Mouse (Mus musculus) neural tube, embryonic 13.5 days (tissue): ENCODE data around the gene Litaf. TPM values are rescaled to one million over a fixed set of nuclear protein-coding genes. Genes with fewer than 3 reads are reported as not detected.

ENCODE experiments used
- ATAC-seq: fragments of 200-750 bp; cut with Nextera tagmentation; 2 replicates; pipeline ENCODE4 v1.8.0; 2017; ENCODE audit warnings: low read depth, mild to moderate bottlenecking, moderate TSS enrichment, moderate library complexity
- H3K27ac ChIP-seq: fragments of 300-500 bp; sonication (generic); replicated peaks from 2 replicates; pipeline ENCODE4 v1.5.1; 2015; ENCODE audit warnings: moderate library complexity, mild to moderate bottlenecking, inconsistent platforms
- H3K27me3 ChIP-seq: fragments of 300-500 bp; sonication (generic); 2 replicates; pipeline ENCODE4 v1.6.1; 2015; ENCODE audit warnings: mild to moderate bottlenecking, inconsistent platforms
- H3K36me3 ChIP-seq: fragments of 300-500 bp; sonication (generic); 2 replicates; pipeline ENCODE4 v1.6.1; 2015; ENCODE audit warnings: mild to moderate bottlenecking, inconsistent platforms
- H3K4me1 ChIP-seq: fragments of 300-500 bp; sonication (generic); replicated peaks from 2 replicates; pipeline ENCODE4 v1.6.1; 2015; ENCODE audit warnings: inconsistent platforms
- H3K4me2 ChIP-seq: fragments of 300-500 bp; sonication (generic); 2 replicates; pipeline ENCODE4 v1.6.1; 2015; ENCODE audit warnings: inconsistent platforms, mild to moderate bottlenecking, moderate library complexity
- H3K4me3 ChIP-seq: fragments of 300-500 bp; sonication (generic); 2 replicates; pipeline ENCODE4 v1.5.1; 2015; ENCODE audit warnings: mild to moderate bottlenecking, inconsistent platforms
- H3K9ac ChIP-seq: fragments of 300-500 bp; sonication (generic); 2 replicates; pipeline ENCODE4 v1.6.1; 2015; ENCODE audit warnings: moderate library complexity, mild to moderate bottlenecking, inconsistent platforms
- H3K9me3 ChIP-seq: fragments of 300-500 bp; sonication (generic); 2 replicates; pipeline ENCODE4 v1.6.1; 2016; ENCODE audit warnings: inconsistent platforms
- WGBS: fragments of 180-500 bp; shearing (Covaris S2); methylation state at CpG from one replicate; pipeline ENCODE4 v1.1.7; 2015; 5-methylcytosine and 5-hydroxymethylcytosine counted together
- polyA plus RNA-seq: library from polyadenylated mRNA; unstranded; fragments of >200 nt; fragmentation: Nextera tagmentation; extraction: Ambion mirVana; gene quantifications from 2 replicates; pipeline ENCODE4 v1.2.1, GENCODE M21; 2015

The Litaf gene
- polyA plus RNA-seq = 41.2 and 41.5 TPM in 2 replicates

GRCm38 (mm10) chr16:11066029-11066832 is at the start of gene Litaf:
Gene Litaf, minus strand, starts transcription at chr16:11066157.
- under 1% methylated on average over 68 of the region's 78 CpGs for WGBS
- peaks cover under 1% of the 10 kb centered on the region; the same call in 1 of the 2 replicates for H3K36me3 ChIP-seq

GRCm38 (mm10) chr16:11109198-11109740 is 43.3 kb upstream of the Litaf start:
- H3K4me1 ChIP-seq = no peaks in the 10 kb centered on the region
- no peak overlapping the region for H3K4me3 ChIP-seq
- H3K9me3 ChIP-seq = no peaks in the 10 kb centered on the region
- H3K9ac ChIP-seq = no peak overlapping the region
- H3K27me3 ChIP-seq = no peaks in the 10 kb centered on the region
- H3K4me2 ChIP-seq = no peak overlapping the region
- ATAC-seq = no peak
- H3K36me3 ChIP-seq = peaks cover 17% of the 10 kb centered on the region
- no peak overlapping the region for H3K27ac ChIP-seq
- WGBS = 78% methylated on average over 4 of the region's 4 CpGs

More at GRCm38 (mm10) chr16:11066029-11066832, at the start of gene Litaf:
- Histone ChIP-seq H3K9me3 (no peaks in the 10 kb centered on the region), H3K4me1 (peaks cover 76% of the 10 kb centered on the region), H3K4me3 (peak within 1 kb of the TSS; percentile 81), H3K27me3 (no peaks in the 10 kb centered on the region), H3K9ac (peak within 1 kb of the TSS; percentile 90), H3K4me2 (peak within 1 kb of the TSS; percentile 77), H3K27ac (peak within 1 kb of the TSS; percentile 98)
- peak; percentile 97 for ATAC-seq

GRCm38 (mm10) chr16:11104905-11105304 is 38.9 kb upstream of the Litaf start:
- H3K27ac ChIP-seq = no peak overlapping the region
- H3K4me1 ChIP-seq = no peaks in the 10 kb centered on the region
- H3K9ac ChIP-seq = no peak overlapping the region
- 75% methylated on average over 1 of the region's 1 CpGs for WGBS
- H3K36me3 ChIP-seq = peaks cover 18% of the 10 kb centered on the region
- ATAC-seq = no peak
- no peak overlapping the region for H3K4me2 ChIP-seq
- no peaks in the 10 kb centered on the region for H3K27me3 ChIP-seq
- no peaks in the 10 kb centered on the region for H3K9me3 ChIP-seq
- H3K4me3 ChIP-seq = no peak overlapping the region

GRCm38 (mm10) chr16:11097301-11097700 is 31.3 kb upstream of the Litaf start:
- H3K4me1 ChIP-seq = no peaks in the 10 kb centered on the region; the same call in 1 of the 2 replicates
- H3K36me3 ChIP-seq = peaks cover 25% of the 10 kb centered on the region
- H3K9me3 ChIP-seq = no peaks in the 10 kb centered on the region
- no peaks in the 10 kb centered on the region for H3K27me3 ChIP-seq
- H3K27ac ChIP-seq = no peak overlapping the region
- H3K4me3 ChIP-seq = no peak overlapping the region
- no peak overlapping the region for H3K4me2 ChIP-seq
- no peak overlapping the region for H3K9ac ChIP-seq
- WGBS = 87% methylated on average over 3 of the region's 3 CpGs
- ATAC-seq = no peak

GRCm38 (mm10) chr16:11093717-11094386 is 27.9 kb upstream of the Litaf start:
- Histone ChIP-seq H3K4me2 (no peak overlapping the region), H3K9ac (no peak overlapping the region), H3K27ac (no peak overlapping the region), H3K9me3 (no peaks in the 10 kb centered on the region), H3K27me3 (no peaks in the 10 kb centered on the region), H3K36me3 (peaks cover 41% of the 10 kb centered on the region), H3K4me1 (no peaks in the 10 kb centered on the region; the same call in 1 of the 2 replicates), H3K4me3 (no peak overlapping the region)
- 91% methylated on average over 13 of the region's 13 CpGs for WGBS
- ATAC-seq = no peak

GRCm38 (mm10) chr16:11092523-11092922 is 26.6 kb upstream of the Litaf start:
- H3K4me2 ChIP-seq = no peak overlapping the region
- H3K9ac ChIP-seq = no peak overlapping the region
- no peaks in the 10 kb centered on the region for H3K9me3 ChIP-seq
- peaks cover 2% of the 10 kb centered on the region for H3K4me1 ChIP-seq
- ATAC-seq = no peak
- H3K4me3 ChIP-seq = no peak overlapping the region
- H3K36me3 ChIP-seq = peaks cover 53% of the 10 kb centered on the region
- WGBS = 90% methylated on average over 3 of the region's 3 CpGs
- no peaks in the 10 kb centered on the region for H3K27me3 ChIP-seq
- H3K27ac ChIP-seq = no peak overlapping the region

- H3K4me1 ChIP-seq = peaks cover 7% of the 10 kb centered on the region
- WGBS = 72% methylated on average over 4 of the region's 4 CpGs
These were observed 26.1 kb upstream of the Litaf start for GRCm38 (mm10) chr16:11092061-11092460.

GRCm38 (mm10) chr16:11090836-11091570 is 25.0 kb upstream of the Litaf start:
- Histone ChIP-seq H3K36me3 (peaks cover 69% of the 10 kb centered on the region), H3K9me3 (no peaks in the 10 kb centered on the region), H3K27ac (no peak overlapping the region; the same call in 1 of the 2 replicates), H3K27me3 (no peaks in the 10 kb centered on the region), H3K4me3 (no peak overlapping the region), H3K4me2 (no peak overlapping the region), H3K9ac (no peak overlapping the region), H3K4me1 (peaks cover 11% of the 10 kb centered on the region; the same call in 1 of the 2 replicates)
- ATAC-seq = no peak
- 85% methylated on average over 10 of the region's 10 CpGs for WGBS

More at GRCm38 (mm10) chr16:11092061-11092460, 26.1 kb upstream of the Litaf start:
- Histone ChIP-seq H3K36me3 (peaks cover 58% of the 10 kb centered on the region), H3K9ac (no peak overlapping the region), H3K27me3 (no peaks in the 10 kb centered on the region), H3K4me3 (no peak overlapping the region), H3K9me3 (no peaks in the 10 kb centered on the region), H3K27ac (no peak overlapping the region), H3K4me2 (no peak overlapping the region)
- no peak for ATAC-seq

GRCm38 (mm10) chr16:11086856-11087588 is 21.1 kb upstream of the Litaf start:
- WGBS = 35% methylated on average over 5 of the region's 5 CpGs

GRCm38 (mm10) chr16:11086299-11086698 is 20.3 kb upstream of the Litaf start:
- Histone ChIP-seq H3K27ac (no peak overlapping the region), H3K4me1 (peaks cover 11% of the 10 kb centered on the region; the same call in 1 of the 2 replicates), H3K4me2 (no peak overlapping the region), H3K9ac (no peak overlapping the region), H3K4me3 (no peak overlapping the region), H3K27me3 (no peaks in the 10 kb centered on the region), H3K36me3 (peaks cover 83% of the 10 kb centered on the region), H3K9me3 (no peaks in the 10 kb centered on the region)
- ATAC-seq = no peak
- 94% methylated on average over 3 of the region's 3 CpGs for WGBS

More at GRCm38 (mm10) chr16:11086856-11087588, 21.1 kb upstream of the Litaf start:
- Histone ChIP-seq H3K4me3 (no peak overlapping the region), H3K27ac (peak overlapping the region; percentile 74), H3K4me2 (no peak overlapping the region), H3K27me3 (no peaks in the 10 kb centered on the region), H3K9me3 (no peaks in the 10 kb centered on the region), H3K4me1 (peaks cover 11% of the 10 kb centered on the region; the same call in 1 of the 2 replicates), H3K36me3 (peaks cover 85% of the 10 kb centered on the region), H3K9ac (0 out of 2 replicates have a peak overlapping the region, but pooled peaks have one; percentile 13)
- peak; percentile 71 for ATAC-seq

- Histone ChIP-seq H3K4me3 (no peak overlapping the region), H3K36me3 (peaks cover 81% of the 10 kb centered on the region), H3K27me3 (no peaks in the 10 kb centered on the region), H3K9me3 (no peaks in the 10 kb centered on the region), H3K9ac (no peak overlapping the region), H3K4me1 (peaks cover 11% of the 10 kb centered on the region; the same call in 1 of the 2 replicates), H3K27ac (no peak overlapping the region), H3K4me2 (no peak overlapping the region)
- ATAC-seq = no peak
- WGBS = 92% methylated on average over 8 of the region's 8 CpGs
These were observed 18.2 kb upstream of the Litaf start for GRCm38 (mm10) chr16:11084181-11084580.
